Mouse (Mus musculus): ENCODE data around the gene Kcnh4. TPM values are rescaled to one million over a fixed set of nuclear protein-coding genes. Genes with fewer than 3 reads are reported as not detected.

Kcnh4 gene
- 0.20 TPM for polyA plus RNA-seq (2017; shearing (Covaris generic))

DNA sequence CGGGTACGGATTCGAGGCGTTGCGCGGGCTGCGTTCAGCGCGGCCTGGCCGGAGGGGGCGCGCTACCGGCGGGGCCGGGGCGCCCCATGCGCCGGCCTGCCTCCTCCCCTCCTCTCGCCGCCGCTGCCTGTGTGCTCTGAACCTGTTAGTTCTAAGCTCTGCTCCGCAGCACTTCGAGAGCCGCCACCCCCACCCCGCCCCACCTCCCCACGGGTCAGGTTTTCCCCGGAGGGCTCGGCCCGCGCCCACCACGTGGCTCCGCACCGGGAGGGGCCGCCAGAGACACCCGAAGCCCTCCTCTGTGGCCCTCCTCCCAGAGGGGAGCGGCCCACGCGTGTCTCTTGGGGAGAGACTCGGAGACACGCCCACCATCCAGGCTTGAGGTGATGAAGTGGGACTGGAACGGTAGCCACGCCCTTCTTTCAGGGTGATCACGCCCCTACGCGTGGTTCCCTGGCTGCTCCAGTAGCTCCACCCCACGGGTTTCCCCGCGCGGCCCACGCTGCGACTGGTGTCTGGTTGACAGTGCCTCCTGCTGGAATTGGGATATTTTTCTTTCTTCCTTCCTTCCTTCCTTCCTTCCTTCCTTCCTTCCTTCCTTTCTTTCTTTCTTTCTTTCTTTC is at the start of gene Kcnh4:
Gene Kcnh4, minus strand, starts transcription at position 332 of the 623 bp plus-strand sequence.

DNA sequence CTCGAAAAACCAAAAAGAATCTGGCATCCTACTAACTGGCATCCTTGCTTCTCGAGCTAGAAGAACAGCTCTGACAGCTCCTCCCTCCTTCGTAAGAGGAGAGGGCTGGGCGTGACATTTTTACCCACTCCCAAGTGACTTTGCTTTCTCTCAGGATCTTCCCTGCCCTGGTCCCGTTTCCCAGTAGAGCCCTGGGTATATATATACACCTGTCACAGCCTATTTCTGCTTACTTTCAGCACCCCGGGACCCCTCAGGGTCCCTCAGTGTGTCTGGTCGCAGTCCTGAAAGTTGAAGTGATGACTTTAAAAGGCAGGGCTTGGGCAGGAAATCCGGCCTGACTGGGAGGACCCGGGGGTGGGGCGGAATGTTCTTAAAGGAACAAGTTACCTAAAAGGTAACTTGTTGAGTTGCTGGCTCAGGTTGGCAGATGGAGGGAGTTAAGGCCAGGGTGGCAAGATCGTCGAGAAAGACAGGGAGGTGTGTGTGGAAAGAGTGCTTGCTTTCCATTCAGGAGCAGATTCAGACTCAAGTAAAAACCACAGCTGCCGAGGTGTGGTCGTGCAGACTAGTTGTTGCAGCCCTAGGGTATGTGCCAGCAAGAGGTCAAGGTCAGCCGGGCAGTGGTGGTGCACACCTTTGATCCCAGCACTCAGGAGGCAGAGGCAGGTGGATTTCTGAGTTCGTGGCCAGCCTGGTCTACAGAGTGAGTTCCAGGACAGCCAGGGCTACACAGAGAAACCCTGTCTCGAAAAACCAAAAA is 11.1 kb upstream of the Kcnh4 start, which contains the start of gene Ghdc:
Gene Ghdc, minus strand, starts transcription at position 312 of the 763 bp plus-strand sequence.

GRCm38 (mm10) chr11:100762831-100763230 is 3.1 kb upstream of the Kcnh4 start, which contains the start of gene Hcrt:
TSS of gene Hcrt (minus strand) at chr11:100762931.

DNA sequence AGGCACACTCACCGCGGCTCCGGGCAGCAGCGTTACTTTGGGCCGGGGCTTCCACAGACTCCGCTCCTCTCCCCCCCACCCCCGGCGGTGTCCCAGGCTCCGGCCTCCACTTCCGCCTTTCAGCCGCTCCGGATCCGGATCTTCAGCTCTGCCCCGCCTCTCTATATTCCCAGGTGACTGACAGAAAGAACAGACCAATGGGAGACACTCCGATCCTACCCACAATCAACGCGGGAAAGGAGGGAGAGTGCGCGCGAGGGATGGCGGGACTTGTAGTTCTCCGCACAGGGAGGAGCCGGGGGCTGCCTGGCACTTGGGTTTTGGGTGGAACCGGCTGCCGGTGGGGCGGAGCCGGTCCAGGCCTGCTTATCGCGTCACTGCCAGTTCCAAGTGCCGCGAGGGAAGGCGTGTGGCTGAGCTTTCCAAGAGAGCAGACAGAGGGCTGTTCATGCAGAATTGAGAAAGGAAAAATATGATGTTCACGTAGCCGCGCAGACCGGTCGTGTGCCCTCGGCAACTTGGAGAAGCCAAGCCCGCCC is 21.6 kb downstream of the Kcnh4 start, which contains the start of gene Rab5c:
Gene Rab5c, minus strand, starts transcription at position 150 of the 539 bp plus-strand sequence.

GRCm38 (mm10) chr11:100713735-100714533 is 45.8 kb downstream of the Kcnh4 start, which contains the start of gene Hspb9:
TSS of gene Hspb9 (plus strand) at chr11:100713850.

DNA sequence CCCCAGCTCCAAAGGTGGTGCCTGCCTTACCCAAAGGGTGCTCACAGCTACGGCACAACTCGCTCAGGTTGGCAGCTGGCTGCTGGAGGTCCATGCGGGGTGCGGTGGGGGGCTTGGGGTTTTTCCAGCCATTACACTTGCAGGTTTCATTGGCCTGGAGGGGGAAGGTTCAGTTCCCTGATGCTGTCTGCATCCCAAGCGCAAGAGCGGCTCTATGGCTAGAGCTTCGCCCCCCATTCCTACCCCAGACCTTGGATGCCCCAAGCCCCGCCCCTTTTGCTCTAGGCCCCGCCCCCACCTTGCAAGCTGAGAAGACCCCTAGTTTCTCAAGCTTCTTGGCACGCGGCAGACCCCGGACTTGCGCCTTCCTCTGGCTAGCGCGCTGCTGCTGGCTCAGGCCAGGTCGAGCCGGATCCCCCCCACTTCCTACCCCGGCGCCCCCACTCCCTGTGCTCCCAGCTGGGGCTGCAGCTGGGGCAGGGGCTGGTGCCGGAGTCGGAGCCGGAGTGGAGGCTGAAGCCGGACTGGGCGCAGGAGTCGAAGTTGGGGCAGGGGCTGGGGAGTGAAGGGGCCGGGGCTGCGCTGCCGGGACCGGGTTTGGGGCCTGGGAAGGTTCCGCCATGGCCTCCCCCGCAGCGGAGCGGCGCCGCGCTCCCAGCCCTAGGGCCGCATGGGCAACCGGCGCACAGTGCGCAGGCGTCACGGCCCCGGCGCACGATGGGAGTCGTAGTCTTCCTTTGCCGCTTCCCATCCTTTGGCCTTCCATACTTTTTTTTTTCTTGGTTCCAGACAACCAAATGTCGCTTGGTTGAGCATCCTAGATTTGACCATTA is 47.7 kb downstream of the Kcnh4 start, which contains the start of gene Kat2a:
Gene Kat2a, minus strand, starts transcription at position 683 of the 833 bp plus-strand sequence.

GRCm38 (mm10) chr11:100703851-100704531 is 55.8 kb downstream of the Kcnh4 start, which contains the start of gene Dhx58:
TSS of gene Dhx58 (minus strand) at chr11:100704271.

DNA sequence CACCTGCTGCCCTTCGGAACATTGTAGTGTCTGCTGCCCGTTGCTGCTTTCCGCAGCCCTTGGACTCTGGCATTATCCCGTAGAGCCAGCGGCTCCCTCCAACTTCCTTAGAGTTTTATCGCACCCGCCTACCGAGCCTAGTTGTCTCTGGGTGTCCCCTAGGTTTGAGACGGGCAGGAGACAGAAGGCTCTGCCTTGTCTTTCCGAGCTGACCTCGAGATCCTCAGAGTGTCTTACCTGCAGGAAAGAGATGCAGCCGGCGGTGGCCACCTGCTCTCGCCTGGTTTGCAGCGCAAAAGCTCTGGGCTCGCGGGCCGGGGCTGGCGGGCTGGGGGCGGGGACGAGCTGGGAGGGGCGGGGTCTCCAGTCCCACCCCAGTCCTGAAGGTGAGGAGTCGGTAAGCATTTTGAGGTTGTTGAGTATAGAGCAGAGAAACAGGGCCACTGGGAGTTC is 67.6 kb downstream of the Kcnh4 start, which contains the start of gene Zfp385c:
Gene Zfp385c, minus strand, starts transcription at position 292 of the 453 bp plus-strand sequence.

Other genes with a start within 250 kb of the Kcnh4 start
- 212 TPM for gene Acly, start 231.9 kb downstream of the Kcnh4 start, polyA plus RNA-seq (2017; shearing (Covaris generic))
- 0.09 TPM for gene Ttc25, start 214.3 kb downstream of the Kcnh4 start, polyA plus RNA-seq (2017; shearing (Covaris generic))
- gene Cnp, start 185.0 kb downstream of the Kcnh4 start, polyA plus RNA-seq (2017; shearing (Covaris generic)) = 407 TPM
- 29.4 TPM for gene Nkiras2, start 140.7 kb downstream of the Kcnh4 start, polyA plus RNA-seq (2017; shearing (Covaris generic))
- gene Dnajc7, start 139.8 kb downstream of the Kcnh4 start, polyA plus RNA-seq (2017; shearing (Covaris generic)) = 683 TPM
- 0.20 TPM for gene Zfp385c, start 67.5 kb downstream of the Kcnh4 start, polyA plus RNA-seq (2017; shearing (Covaris generic))
- 32.3 TPM for gene Dhx58, start 55.7 kb downstream of the Kcnh4 start, polyA plus RNA-seq (2017; shearing (Covaris generic))
- 43.7 TPM for gene Kat2a, start 47.5 kb downstream of the Kcnh4 start, polyA plus RNA-seq (2017; shearing (Covaris generic))
- 0.88 TPM for gene Hspb9, start 46.1 kb downstream of the Kcnh4 start, polyA plus RNA-seq (2017; shearing (Covaris generic))
- gene Rab5c, start 21.7 kb downstream of the Kcnh4 start, polyA plus RNA-seq (2017; shearing (Covaris generic)) = 58.6 TPM
- gene Hcrt, start 3.0 kb upstream of the Kcnh4 start, polyA plus RNA-seq (2017; shearing (Covaris generic)) = not detected
- 5.0 TPM for gene Ghdc, start 11.0 kb upstream of the Kcnh4 start, polyA plus RNA-seq (2017; shearing (Covaris generic))
- gene Stat5b, start 90.8 kb upstream of the Kcnh4 start, polyA plus RNA-seq (2017; shearing (Covaris generic)) = 173 TPM
- 102 TPM for gene Stat5a, start 99.4 kb upstream of the Kcnh4 start, polyA plus RNA-seq (2017; shearing (Covaris generic))
- 307 TPM for gene Stat3, start 179.6 kb upstream of the Kcnh4 start, polyA plus RNA-seq (2017; shearing (Covaris generic))
- 0.38 TPM for gene Cavin1, start 210.9 kb upstream of the Kcnh4 start, polyA plus RNA-seq (2017; shearing (Covaris generic))
- gene Atp6v0a1, start 249.5 kb upstream of the Kcnh4 start, polyA plus RNA-seq (2017; shearing (Covaris generic)) = 10.3 TPM